Mouse (Mus musculus): ENCODE results near the gene Rin2.

DNA sequence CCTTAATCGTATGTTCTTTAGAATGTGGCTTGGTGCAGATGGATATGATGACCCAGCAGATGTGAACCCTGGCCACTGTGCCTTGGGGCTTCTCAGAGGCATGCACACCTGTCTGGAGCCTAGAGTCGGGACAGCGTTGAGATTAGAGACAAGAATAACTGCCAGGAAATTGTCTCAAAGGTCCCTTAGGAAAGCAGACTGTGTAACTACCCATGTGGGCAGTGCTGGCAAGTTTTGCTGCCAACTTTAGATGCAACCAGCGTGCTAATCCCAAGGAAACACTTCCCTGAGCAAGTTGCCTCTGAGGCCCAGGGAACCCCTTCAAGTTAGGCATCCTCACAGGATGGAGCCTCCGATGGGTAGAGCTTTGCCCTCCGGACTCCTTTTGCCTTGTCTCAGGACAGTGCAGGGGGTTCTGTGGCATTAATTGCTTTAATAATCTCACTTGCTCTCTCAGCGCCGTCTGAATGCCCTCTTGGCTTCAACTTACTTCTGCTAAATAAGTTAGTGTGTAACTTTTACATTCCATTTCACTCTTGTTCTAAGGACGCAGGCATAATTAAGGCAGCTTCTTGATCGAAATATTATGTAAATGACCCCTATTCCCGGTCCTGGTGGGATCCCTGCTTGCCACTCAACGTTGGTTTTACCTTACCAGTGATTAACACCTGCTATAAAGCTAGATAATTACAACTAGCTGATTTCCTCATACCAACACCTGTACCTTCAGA lies 26.8 kb downstream of the Rin2 start:
- no peak for TF ChIP-seq BHLHE40 (IDR thresholded peaks at IDR 0.05; ENCODE audit: low read depth, low read length)
- TF ChIP-seq MXI1 (IDR thresholded peaks at IDR 0.05; ENCODE audit: low read depth, low read length): no peak
- TF ChIP-seq POLR2A (IDR thresholded peaks at IDR 0.05; ENCODE audit: low read depth, low read length): no peak
